Mouse (Mus musculus): Measurements from ENCODE around the gene Adgrd1. TPM values are rescaled to one million over a fixed set of nuclear protein-coding genes. Genes with fewer than 3 reads are reported as not detected.

Adgrd1 gene
- total and polyA plus RNA-seq, 3 experiments, result 0.04 to 0.07 TPM; not detected in 1

DNA sequence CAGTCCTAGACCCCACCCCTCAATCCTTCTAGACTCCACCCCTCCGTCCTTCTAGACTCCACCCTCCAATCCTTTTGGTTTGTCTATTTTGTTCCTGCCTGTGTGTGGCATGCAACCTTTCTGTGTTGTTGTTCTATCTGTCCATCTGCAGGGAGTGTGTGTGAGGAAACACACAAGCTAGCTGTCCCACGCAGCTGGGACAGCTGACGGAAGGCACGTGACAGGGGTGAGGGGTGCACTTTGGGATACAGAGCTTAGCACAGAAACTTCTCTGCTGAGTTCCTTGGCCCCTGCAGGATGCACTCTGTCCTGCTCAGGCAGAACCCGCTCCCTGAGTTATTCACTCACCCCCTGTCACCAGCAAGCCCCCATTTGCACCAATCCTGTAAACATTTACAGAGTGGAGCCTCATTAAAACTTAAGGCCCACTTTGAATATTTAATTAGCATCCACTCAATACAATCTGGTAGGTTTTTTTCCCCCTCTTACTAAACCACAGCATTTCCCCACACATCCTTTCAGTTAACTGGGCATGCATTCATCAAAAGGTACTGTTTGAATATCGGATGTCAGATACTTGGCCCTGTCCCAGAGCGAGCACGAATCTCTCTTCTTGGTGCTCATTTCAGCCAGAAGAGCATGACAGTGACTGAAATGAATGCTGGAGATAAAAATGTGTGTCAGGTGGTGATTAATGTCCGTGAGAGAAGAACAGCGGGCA lies 4.0 kb upstream of the Adgrd1 start:
- no peak for TF ChIP-seq JUND (conservative IDR thresholded peaks at IDR 0.05; ENCODE audit: low read depth, low read length)
- no peak for TF ChIP-seq SMC3 (IDR thresholded peaks at IDR 0.05; ENCODE audit: low read depth, low read length)
- TF ChIP-seq USF2 (conservative IDR thresholded peaks at IDR 0.05; ENCODE audit: low read depth, low read length), result no peak
- no peak for TF ChIP-seq IRF4 (IDR thresholded peaks at IDR 0.05; ENCODE audit: low read depth, low read length)
- TF ChIP-seq POLR2AphosphoS2 (IDR thresholded peaks at IDR 0.05; ENCODE audit: low read depth, low read length), result no peak
- TF ChIP-seq UBTF (IDR thresholded peaks at IDR 0.05; ENCODE audit: low read depth, low read length), result no peak
- no peak for TF ChIP-seq USF1 (IDR thresholded peaks at IDR 0.05; ENCODE audit: low read depth, low read length)
- no peak for TF ChIP-seq EP300 (IDR thresholded peaks at IDR 0.05; ENCODE audit: low read length)
- TF ChIP-seq MAX (IDR thresholded peaks at IDR 0.05; ENCODE audit: low read length), result no peak
- TF ChIP-seq RCOR1 (conservative IDR thresholded peaks at IDR 0.05; ENCODE audit: low read depth, low read length), result no peak
- TF ChIP-seq ZC3H11A (IDR thresholded peaks at IDR 0.05; ENCODE audit: low read depth, low read length), result no peak
- no peak for TF ChIP-seq POLR2A (IDR thresholded peaks at IDR 0.05; ENCODE audit: low read depth, low read length)
- no peak for TF ChIP-seq SIN3A (IDR thresholded peaks at IDR 0.05; ENCODE audit: low read length)
- TF ChIP-seq MAFK (IDR thresholded peaks at IDR 0.05; ENCODE audit: insufficient replicate concordance, low read length), result no peak
- dilution Hi-C loops (cut with MboI; ENCODE audit: extremely low pct_ligation_motif_present, extremely low pct_unique_long_range_greater_than_20kb, low sequenced_read_pairs), result no loop called here
- H3K9ac ChIP-seq (ENCODE audit: insufficient read depth, low read depth), result no peak overlapping the region

GRCm38 (mm10) chr5:129093158-129093557 lies 3.4 kb upstream of the Adgrd1 start:
- H3K4me2 ChIP-seq (ENCODE audit: insufficient read depth, low read depth, poor library complexity, severe bottlenecking), result no peak overlapping the region
- in situ Hi-C loops (cut with MboI; ENCODE audit: low pct_ligation_motif_present, low pct_unique_long_range_greater_than_20kb, low sequenced_read_pairs) (no loop called here), dilution Hi-C loops (cut with MboI; ENCODE audit: extremely low pct_ligation_motif_present, extremely low pct_unique_long_range_greater_than_20kb, low sequenced_read_pairs) (no loop called here)
- TF ChIP-seq USF1 (IDR thresholded peaks at IDR 0.05; ENCODE audit: low read depth, low read length), result no peak
- no peak for DNase-seq (ENCODE audit: extremely low read depth)
- no peaks in the 10 kb centered on the region for H3K79me2 ChIP-seq (replicated peaks; ENCODE audit: control insufficient read depth, extremely low read depth, insufficient read depth, poor library complexity, severe bottlenecking)
- no peak overlapping the region for H3K9ac ChIP-seq (ENCODE audit: insufficient read depth, low read depth)
- H3K36me3 ChIP-seq (replicated peaks in 1 of 2; ENCODE audit: control insufficient read depth in 1 of 2, insufficient read depth in 1 of 2, low read length in 1 of 2), result no peaks in the 10 kb centered on the region
- peaks cover 28% of the 10 kb centered on the region for H3K27me3 ChIP-seq (replicated peaks)
- H3K4me3 ChIP-seq (replicated peaks in 1 of 3; ENCODE audit: low read depth in 2 of 3, low read length in 2 of 3, poor library complexity in 1 of 3), result no peak overlapping the region
- H3K27ac ChIP-seq (ENCODE audit: insufficient read depth, low read depth), result no peak overlapping the region
- H3K9me3 ChIP-seq (replicated peaks; ENCODE audit: low read length), result peaks cover 12% of the 10 kb centered on the region
- H3K4me1 ChIP-seq (ENCODE audit: control insufficient read depth in 1 of 2, insufficient read depth in 2 of 2), result no peaks in the 10 kb centered on the region

More for the DNA sequence above, 4.0 kb upstream of the Adgrd1 start:
- H3K36me3 ChIP-seq (replicated peaks in 1 of 2; ENCODE audit: control insufficient read depth in 1 of 2, insufficient read depth in 1 of 2, low read length in 1 of 2), result no peaks in the 10 kb centered on the region
- H3K4me2 ChIP-seq (ENCODE audit: insufficient read depth, low read depth, poor library complexity, severe bottlenecking), result no peak overlapping the region
- H3K27ac ChIP-seq (ENCODE audit: insufficient read depth, low read depth), result no peak overlapping the region
- H3K4me1 ChIP-seq (ENCODE audit: control insufficient read depth in 1 of 2, insufficient read depth in 2 of 2), result no peaks in the 10 kb centered on the region
- H3K27me3 ChIP-seq (replicated peaks), result peaks cover 25% of the 10 kb centered on the region
- in situ Hi-C loops (cut with MboI; ENCODE audit: low pct_ligation_motif_present, low pct_unique_long_range_greater_than_20kb, low sequenced_read_pairs), result no loop called here
- no peak for DNase-seq (ENCODE audit: extremely low read depth)
- peaks cover 12% of the 10 kb centered on the region for H3K9me3 ChIP-seq (replicated peaks; ENCODE audit: low read length)
- H3K79me2 ChIP-seq (replicated peaks; ENCODE audit: control insufficient read depth, extremely low read depth, insufficient read depth, poor library complexity, severe bottlenecking), result no peaks in the 10 kb centered on the region
- H3K4me3 ChIP-seq (replicated peaks in 1 of 3; ENCODE audit: low read depth in 2 of 3, low read length in 2 of 3, poor library complexity in 1 of 3), result no peak overlapping the region

GRCm38 (mm10) chr5:129094236-129094635 lies 2.3 kb upstream of the Adgrd1 start:
- no peak overlapping the region for H3K27ac ChIP-seq (ENCODE audit: insufficient read depth, low read depth)
- no peaks in the 10 kb centered on the region for H3K36me3 ChIP-seq (replicated peaks in 1 of 2; ENCODE audit: control insufficient read depth in 1 of 2, insufficient read depth in 1 of 2, low read length in 1 of 2)
- no peaks in the 10 kb centered on the region for H3K4me1 ChIP-seq (ENCODE audit: control insufficient read depth in 1 of 2, insufficient read depth in 2 of 2)
- no peak overlapping the region for H3K9ac ChIP-seq (ENCODE audit: insufficient read depth, low read depth)
- in situ Hi-C loops (cut with MboI; ENCODE audit: low pct_ligation_motif_present, low pct_unique_long_range_greater_than_20kb, low sequenced_read_pairs) (no loop called here), dilution Hi-C loops (cut with MboI; ENCODE audit: extremely low pct_ligation_motif_present, extremely low pct_unique_long_range_greater_than_20kb, low sequenced_read_pairs) (no loop called here)
- H3K9me3 ChIP-seq (replicated peaks; ENCODE audit: low read length), result peaks cover 13% of the 10 kb centered on the region
- DNase-seq (ENCODE audit: extremely low read depth), result no peak
- no peaks in the 10 kb centered on the region for H3K79me2 ChIP-seq (replicated peaks; ENCODE audit: control insufficient read depth, extremely low read depth, insufficient read depth, poor library complexity, severe bottlenecking)
- no peak for TF ChIP-seq CHD2 (IDR thresholded peaks at IDR 0.05; ENCODE audit: low read length)
- no peak for TF ChIP-seq JUND (conservative IDR thresholded peaks at IDR 0.05; ENCODE audit: low read depth, low read length)
- TF ChIP-seq SIN3A (IDR thresholded peaks at IDR 0.05; ENCODE audit: low read length), result no peak
- no peak for TF ChIP-seq USF1 (IDR thresholded peaks at IDR 0.05; ENCODE audit: low read depth, low read length)
- TF ChIP-seq KAT2A (IDR thresholded peaks at IDR 0.05; ENCODE audit: insufficient replicate concordance, low read length), result no peak
- peaks cover 29% of the 10 kb centered on the region for H3K27me3 ChIP-seq (replicated peaks)
- H3K4me3 ChIP-seq (replicated peaks in 1 of 3; ENCODE audit: low read depth in 2 of 3, low read length in 2 of 3, poor library complexity in 1 of 3), result no peak overlapping the region
- H3K4me2 ChIP-seq (ENCODE audit: insufficient read depth, low read depth, poor library complexity, severe bottlenecking), result no peak overlapping the region
